Mouse (Mus musculus) ES-Bruce4 (cell line): ENCODE results near the gene Ltn1. TPM values are rescaled to one million over a fixed set of nuclear protein-coding genes. Genes with fewer than 3 reads are reported as not detected.

Experiments used
- H3K27ac ChIP-seq: 2 replicates; pipeline ENCODE4 v1.5.1; 2012; ENCODE audit warnings: low read length, inconsistent platforms; ENCODE audit not compliant: insufficient read depth
- H3K27me3 ChIP-seq: 2 replicates; pipeline ENCODE4 v1.6.1; 2012; ENCODE audit warnings: mild to moderate bottlenecking, low read length, inconsistent platforms; ENCODE audit not compliant: control insufficient read depth, poor library complexity, insufficient read depth, severe bottlenecking
- H3K36me3 ChIP-seq: 2 replicates; pipeline ENCODE4 v1.6.1; 2012; ENCODE audit warnings: inconsistent platforms, mild to moderate bottlenecking, low read length, moderate library complexity; ENCODE audit not compliant: control insufficient read depth, poor library complexity, insufficient read depth, severe bottlenecking
- H3K4me1 ChIP-seq: one replicate; pipeline ENCODE4 v1.8.1; 2011; ENCODE audit warnings: low read length; ENCODE audit not compliant: control insufficient read depth, insufficient read depth
- H3K4me3 ChIP-seq: 2 replicates; pipeline ENCODE4 v1.5.1; 2011; ENCODE audit warnings: low read depth, mild to moderate bottlenecking, low read length
- H3K9ac ChIP-seq: 2 replicates; pipeline ENCODE4 v1.6.1; 2012; ENCODE audit warnings: low read depth, mild to moderate bottlenecking, inconsistent platforms; ENCODE audit not compliant: poor library complexity, severe bottlenecking
- H3K9me3 ChIP-seq: replicated peaks from 2 replicates; pipeline ENCODE4 v1.6.1; 2012; ENCODE audit warnings: mild to moderate bottlenecking, low read length, inconsistent platforms; ENCODE audit not compliant: control insufficient read depth, poor library complexity, insufficient read depth, severe bottlenecking
- CTCF ChIP-seq: IDR thresholded peaks from one replicate; pipeline ENCODE4 v1.8.1; 2011; ENCODE audit warnings: low read depth, low read length
- EP300 ChIP-seq: IDR thresholded peaks from 2 replicates; pipeline ENCODE4 v1.6.1; 2011; ENCODE audit warnings: low read depth, low read length; ENCODE audit not compliant: insufficient read depth
- POLR2A ChIP-seq: IDR thresholded peaks from one replicate; pipeline ENCODE4 v1.8.1; 2011; ENCODE audit warnings: low read length; ENCODE audit not compliant: insufficient read depth
- polyA plus RNA-seq: library from polyadenylated mRNA; stranded (reverse); fragments of >200 nt; gene quantifications from 2 replicates; pipeline ENCODE4 v1.2.4, GENCODE M21; 2011; ENCODE audit warnings: low read depth; ENCODE audit not compliant: missing spikeins, insufficient read depth, insufficient read length

The Ltn1 gene
- polyA plus RNA-seq, 1 experiment: 29.0 TPM

DNA sequence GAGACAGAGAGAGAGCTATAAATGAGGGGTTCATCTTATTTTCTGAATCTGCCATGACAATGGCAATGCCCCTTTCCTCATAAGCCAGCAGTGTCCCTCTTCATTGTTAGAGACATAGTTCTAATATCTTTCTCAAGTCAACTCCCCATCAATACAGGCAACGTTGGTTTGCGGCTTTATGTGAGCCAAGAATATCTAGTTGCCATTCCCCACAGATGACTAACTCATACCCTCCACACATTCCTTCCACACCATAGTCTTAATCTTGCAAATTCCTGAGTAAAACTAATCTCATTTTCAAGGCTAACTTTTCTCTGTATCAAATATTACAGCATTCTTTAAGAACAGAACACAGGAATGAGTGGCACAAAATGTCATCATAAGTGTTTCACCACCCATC lies 49.4 kb downstream of the Ltn1 start:
- no peak for TF ChIP-seq POLR2A
- TF ChIP-seq CTCF: no peak
- no peak for TF ChIP-seq EP300
- peaks cover 34% of the 10 kb centered on the region for H3K36me3 ChIP-seq

DNA sequence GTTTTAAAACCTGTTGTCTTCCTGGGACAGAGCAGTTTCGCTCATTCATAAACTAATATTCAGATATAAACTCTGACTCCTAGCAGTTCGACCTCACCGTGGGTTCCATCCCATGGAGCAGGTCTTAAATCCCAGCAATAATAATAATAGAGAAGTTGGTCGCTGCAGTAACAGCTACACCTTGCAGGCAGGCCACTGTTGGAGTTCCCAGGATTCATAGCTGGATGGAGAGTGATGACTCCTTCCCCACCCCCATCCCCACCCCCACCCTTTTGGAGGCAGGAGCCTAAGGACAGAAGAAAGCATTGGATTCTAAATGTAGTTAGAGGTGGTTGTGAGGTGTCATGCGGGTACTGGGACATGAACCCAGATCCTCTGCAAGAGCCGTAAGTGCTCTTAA lies 66.0 kb downstream of the Ltn1 start:
- Histone ChIP-seq H3K27ac (no peak overlapping the region), H3K36me3 (peaks cover 3% of the 10 kb centered on the region; the same call in 1 of the 2 replicates), H3K9me3 (peaks cover under 1% of the 10 kb centered on the region; the same call in 1 of the 2 replicates), H3K9ac (no peak overlapping the region), H3K4me1 (no peaks in the 10 kb centered on the region), H3K4me3 (no peak overlapping the region), H3K27me3 (no peaks in the 10 kb centered on the region)
- TF ChIP-seq EP300 (no peak), CTCF (no peak), POLR2A (no peak)

More for the DNA sequence above, 49.4 kb downstream of the Ltn1 start:
- no peak overlapping the region for H3K27ac ChIP-seq
- H3K4me1 ChIP-seq: no peaks in the 10 kb centered on the region
- H3K27me3 ChIP-seq: no peaks in the 10 kb centered on the region
- no peak overlapping the region for H3K9ac ChIP-seq
- peaks cover 3% of the 10 kb centered on the region; the same call in 1 of the 2 replicates for H3K9me3 ChIP-seq
- H3K4me3 ChIP-seq: no peak overlapping the region

DNA sequence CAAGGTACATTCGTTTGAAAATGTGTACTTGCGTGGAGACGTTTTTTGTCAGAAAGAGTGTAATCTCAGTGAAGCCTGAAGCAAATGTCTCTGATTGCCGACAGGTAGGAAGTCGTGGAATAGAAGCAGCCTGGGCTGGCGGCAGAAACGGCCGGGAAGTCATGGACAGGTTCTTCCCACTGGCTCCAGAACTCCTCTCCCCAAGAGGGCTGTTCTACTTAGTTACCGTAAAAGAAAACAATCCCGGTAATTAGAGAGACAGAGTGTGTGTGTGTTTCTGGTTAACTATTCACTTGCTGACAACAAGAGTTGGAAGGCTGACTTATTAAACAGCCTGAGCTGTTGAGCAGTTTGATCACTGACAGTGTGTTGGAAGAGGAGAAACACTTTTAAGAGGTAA lies 66.4 kb downstream of the Ltn1 start:
- no peak for TF ChIP-seq CTCF
- no peak for TF ChIP-seq EP300
- no peak for TF ChIP-seq POLR2A
- Histone ChIP-seq H3K27ac (no peak overlapping the region), H3K36me3 (peaks cover 3% of the 10 kb centered on the region; the same call in 1 of the 2 replicates), H3K9ac (no peak overlapping the region), H3K4me1 (no peaks in the 10 kb centered on the region), H3K27me3 (no peaks in the 10 kb centered on the region), H3K9me3 (no peaks in the 10 kb centered on the region), H3K4me3 (no peak overlapping the region)

DNA sequence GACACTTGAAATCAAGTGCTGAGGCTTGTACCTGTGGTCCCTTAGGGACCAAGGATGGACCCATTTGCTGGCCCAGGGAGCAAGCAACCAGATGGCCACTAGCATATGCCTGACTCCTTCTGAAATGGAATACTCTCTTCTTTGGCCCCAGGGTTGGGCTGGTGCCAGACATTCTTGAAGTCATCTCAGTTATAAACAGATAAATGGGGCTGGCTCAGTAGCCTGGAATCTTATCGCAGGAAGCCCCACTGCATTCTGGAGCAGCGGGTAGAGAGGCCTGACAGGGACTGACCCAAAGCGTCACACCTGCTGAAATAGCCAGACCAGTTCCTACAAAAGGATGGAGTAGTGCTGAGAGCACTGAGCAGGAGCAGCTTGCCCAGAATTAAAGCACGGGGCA lies 68.2 kb downstream of the Ltn1 start:
- TF ChIP-seq EP300: no peak
- no peak for TF ChIP-seq POLR2A
- no peak for TF ChIP-seq CTCF
- Histone ChIP-seq H3K4me3 (no peak overlapping the region), H3K4me1 (no peaks in the 10 kb centered on the region), H3K27ac (no peak overlapping the region), H3K36me3 (peaks cover 3% of the 10 kb centered on the region; the same call in 1 of the 2 replicates), H3K27me3 (no peaks in the 10 kb centered on the region), H3K9me3 (no peaks in the 10 kb centered on the region), H3K9ac (no peak overlapping the region)

DNA sequence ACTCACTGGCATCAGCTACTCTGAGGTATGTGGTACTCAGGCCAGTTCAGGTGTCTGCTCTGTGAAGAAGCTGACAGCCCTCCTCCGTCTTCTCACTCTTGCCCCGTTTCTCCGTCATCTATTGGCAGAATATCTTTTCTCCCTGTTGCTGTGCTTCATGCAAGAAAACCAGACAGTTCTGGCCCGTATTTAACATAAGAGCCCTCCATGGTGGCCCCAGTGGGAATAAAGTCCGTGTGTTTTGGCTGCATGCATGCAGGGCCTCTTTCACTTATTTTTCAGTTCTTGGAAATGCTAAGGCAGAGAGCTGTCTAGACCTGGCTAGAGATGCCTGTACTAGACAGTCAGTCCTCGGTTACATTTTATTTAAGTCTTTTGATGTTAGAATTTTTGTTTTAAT lies 72.3 kb downstream of the Ltn1 start:
- Histone ChIP-seq H3K9ac (no peak overlapping the region), H3K4me1 (no peaks in the 10 kb centered on the region), H3K27me3 (no peaks in the 10 kb centered on the region), H3K36me3 (peaks cover 10% of the 10 kb centered on the region), H3K4me3 (no peak overlapping the region), H3K27ac (no peak overlapping the region), H3K9me3 (no peaks in the 10 kb centered on the region)
- TF ChIP-seq EP300: no peak
- TF ChIP-seq POLR2A: no peak
- TF ChIP-seq CTCF: no peak

DNA sequence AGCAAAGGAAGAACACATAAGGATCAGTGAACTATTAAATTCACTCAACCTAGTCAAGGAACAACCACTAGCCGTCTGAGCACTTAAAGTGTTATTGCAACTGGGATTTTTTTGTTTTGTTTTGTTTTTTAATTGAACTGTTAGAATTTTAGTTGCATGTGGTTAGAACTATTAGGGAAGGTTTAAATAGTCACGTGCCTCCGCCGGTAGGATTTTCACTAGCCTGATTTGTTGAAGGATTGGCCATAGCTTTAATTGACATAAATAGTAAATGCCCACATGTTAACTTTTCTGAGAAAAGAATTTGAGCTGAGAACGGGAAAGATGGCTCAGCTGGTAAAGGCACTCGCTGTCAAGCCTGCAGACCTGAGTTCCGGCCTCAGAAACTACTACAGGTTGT lies 77.7 kb downstream of the Ltn1 start:
- H3K4me1 ChIP-seq: no peaks in the 10 kb centered on the region
- no peaks in the 10 kb centered on the region for H3K27me3 ChIP-seq
- no peak overlapping the region for H3K27ac ChIP-seq
- no peaks in the 10 kb centered on the region for H3K9me3 ChIP-seq
- H3K36me3 ChIP-seq: peaks cover 7% of the 10 kb centered on the region; the same call in 1 of the 2 replicates
- H3K9ac ChIP-seq: no peak overlapping the region
- TF ChIP-seq CTCF (no peak), EP300 (no peak), POLR2A (no peak)
- H3K4me3 ChIP-seq: no peak overlapping the region
